Mouse (Mus musculus) intestine, embryonic 15.5 days (tissue): ENCODE measurements around the gene Gm26620. TPM values are rescaled to one million over a fixed set of nuclear protein-coding genes. Genes with fewer than 3 reads are reported as not detected.
A peak's percentile ranks its signal among the peaks of the same experiment; 100 is the strongest.

Experiments used
- ATAC-seq: fragments of 200-750 bp; cut with Nextera tagmentation; 2 replicates; pipeline ENCODE4 v1.8.0; 2017; ENCODE audit warnings: moderate TSS enrichment, moderate library complexity
- H3K27ac ChIP-seq: fragments of 300-500 bp; sonication (generic); 2 replicates; pipeline ENCODE4 v1.5.1; 2015; ENCODE audit warnings: mild to moderate bottlenecking, inconsistent platforms
- H3K27me3 ChIP-seq: fragments of 300-500 bp; sonication (generic); replicated peaks from 2 replicates; pipeline ENCODE4 v1.6.1; 2015; ENCODE audit warnings: inconsistent platforms
- H3K36me3 ChIP-seq: fragments of 300-500 bp; sonication (generic); 2 replicates; pipeline ENCODE4 v1.6.1; 2015; ENCODE audit warnings: inconsistent platforms
- H3K4me1 ChIP-seq: fragments of 300-500 bp; sonication (generic); replicated peaks from 2 replicates; pipeline ENCODE4 v1.6.1; 2015; ENCODE audit warnings: inconsistent platforms
- H3K4me2 ChIP-seq: fragments of 300-500 bp; sonication (generic); replicated peaks from 2 replicates; pipeline ENCODE4 v1.6.1; 2015; ENCODE audit warnings: mild to moderate bottlenecking, inconsistent platforms
- H3K4me3 ChIP-seq: fragments of 300-500 bp; sonication (generic); replicated peaks from 2 replicates; pipeline ENCODE4 v1.5.1; 2015; ENCODE audit warnings: inconsistent platforms
- H3K9ac ChIP-seq: fragments of 300-500 bp; sonication (generic); 2 replicates; pipeline ENCODE4 v1.6.1; 2015; ENCODE audit warnings: inconsistent platforms
- H3K9me3 ChIP-seq: fragments of 300-500 bp; sonication (generic); 2 replicates; pipeline ENCODE4 v1.6.1; 2016; ENCODE audit warnings: inconsistent platforms
- WGBS: fragments of 180-500 bp; shearing (Covaris S2); methylation state at CpG from one replicate; pipeline ENCODE4 v1.1.7; 2015; 5-methylcytosine and 5-hydroxymethylcytosine counted together
- polyA plus RNA-seq: library from polyadenylated mRNA; unstranded; fragments of >200 nt; fragmentation: Nextera tagmentation; extraction: Ambion mirVana; gene quantifications from 2 replicates; pipeline ENCODE4 v1.2.1, GENCODE M21; 2015

Gm26620 gene
- 2.2 and 2.4 TPM in 2 replicates for polyA plus RNA-seq

- peak within 1 kb of the TSS; percentile 59 for H3K4me2 ChIP-seq
- H3K9me3 ChIP-seq: no peaks in the 10 kb centered on the region
- peak within 1 kb of the TSS; percentile 81 for H3K4me3 ChIP-seq
- ATAC-seq: peak; percentile 90
- WGBS: under 1% methylated on average over 46 of the region's 46 CpGs
- peaks cover 7% of the 10 kb centered on the region; the same call in 1 of the 2 replicates for H3K36me3 ChIP-seq
- H3K27ac ChIP-seq: peak within 1 kb of the TSS; percentile 91
- peak within 1 kb of the TSS; percentile 83 for H3K9ac ChIP-seq
- H3K27me3 ChIP-seq: no peaks in the 10 kb centered on the region
- H3K4me1 ChIP-seq: no peaks in the 10 kb centered on the region
Measured at GRCm38 (mm10) chr1:170884978-170885561, at the start of gene Gm26620, which contains the start of gene Dusp12. TSS of gene Gm26620 (plus strand) at chr1:170885065. TSS of gene Dusp12 (minus strand) at chr1:170885540.

- no peaks in the 10 kb centered on the region for H3K36me3 ChIP-seq
- no peak overlapping the region for H3K4me3 ChIP-seq
- H3K9me3 ChIP-seq: no peaks in the 10 kb centered on the region
- no peaks in the 10 kb centered on the region for H3K27me3 ChIP-seq
- no peak overlapping the region for H3K27ac ChIP-seq
- no peak overlapping the region for H3K4me2 ChIP-seq
- no peak overlapping the region for H3K9ac ChIP-seq
- no peaks in the 10 kb centered on the region for H3K4me1 ChIP-seq
- ATAC-seq: no peak
Measured at GRCm38 (mm10) chr1:170839685-170840084, 45.2 kb upstream of the Gm26620 start.

GRCm38 (mm10) chr1:170844380-170844779, 40.5 kb upstream of the Gm26620 start:
- Histone ChIP-seq H3K9me3 (no peaks in the 10 kb centered on the region), H3K4me3 (no peak overlapping the region)
- 65% methylated on average over 8 of the region's 8 CpGs for WGBS

GRCm38 (mm10) chr1:170845448-170846307, 39.2 kb upstream of the Gm26620 start:
- Histone ChIP-seq H3K27ac (no peak overlapping the region), H3K4me1 (no peaks in the 10 kb centered on the region), H3K27me3 (no peaks in the 10 kb centered on the region), H3K9ac (no peak overlapping the region), H3K4me2 (no peak overlapping the region), H3K4me3 (no peak overlapping the region), H3K36me3 (0 out of 2 replicates have a peak, but pooled peaks cover 2% of the 10 kb centered on the region), H3K9me3 (no peaks in the 10 kb centered on the region)
- ATAC-seq: no peak
- 56% methylated on average over 10 of the region's 10 CpGs for WGBS

More at GRCm38 (mm10) chr1:170844380-170844779, 40.5 kb upstream of the Gm26620 start:
- Histone ChIP-seq H3K4me2 (no peak overlapping the region), H3K9ac (no peak overlapping the region), H3K27ac (no peak overlapping the region), H3K27me3 (no peaks in the 10 kb centered on the region), H3K4me1 (no peaks in the 10 kb centered on the region), H3K36me3 (no peaks in the 10 kb centered on the region)
- no peak for ATAC-seq

- 87% methylated on average over 2 of the region's 2 CpGs for WGBS
- H3K9ac ChIP-seq: no peak overlapping the region
- no peaks in the 10 kb centered on the region for H3K9me3 ChIP-seq
Measured at GRCm38 (mm10) chr1:170850007-170850406, 34.9 kb upstream of the Gm26620 start.

GRCm38 (mm10) chr1:170850637-170851624, 33.9 kb upstream of the Gm26620 start:
- no peak for ATAC-seq
- no peaks in the 10 kb centered on the region for H3K9me3 ChIP-seq
- WGBS: 87% methylated on average over 23 of the region's 23 CpGs

More at GRCm38 (mm10) chr1:170850007-170850406, 34.9 kb upstream of the Gm26620 start:
- Histone ChIP-seq H3K4me3 (no peak overlapping the region), H3K36me3 (0 out of 2 replicates have a peak, but pooled peaks cover 4% of the 10 kb centered on the region), H3K27me3 (no peaks in the 10 kb centered on the region), H3K4me1 (no peaks in the 10 kb centered on the region), H3K27ac (no peak overlapping the region), H3K4me2 (no peak overlapping the region)
- no peak for ATAC-seq

GRCm38 (mm10) chr1:170853604-170854003, 31.3 kb upstream of the Gm26620 start:
- Histone ChIP-seq H3K27ac (no peak overlapping the region), H3K4me3 (no peak overlapping the region), H3K9me3 (no peaks in the 10 kb centered on the region), H3K9ac (no peak overlapping the region), H3K4me1 (no peaks in the 10 kb centered on the region), H3K4me2 (no peak overlapping the region), H3K36me3 (0 out of 2 replicates have a peak, but pooled peaks cover 4% of the 10 kb centered on the region), H3K27me3 (no peaks in the 10 kb centered on the region)
- WGBS: 89% methylated on average over 3 of the region's 3 CpGs
- ATAC-seq: no peak

More at GRCm38 (mm10) chr1:170850637-170851624, 33.9 kb upstream of the Gm26620 start:
- H3K4me3 ChIP-seq: no peak overlapping the region
- H3K9ac ChIP-seq: no peak overlapping the region
- no peak overlapping the region for H3K27ac ChIP-seq
- H3K36me3 ChIP-seq: 0 out of 2 replicates have a peak, but pooled peaks cover 4% of the 10 kb centered on the region
- H3K4me1 ChIP-seq: no peaks in the 10 kb centered on the region
- H3K27me3 ChIP-seq: no peaks in the 10 kb centered on the region
- H3K4me2 ChIP-seq: no peak overlapping the region

GRCm38 (mm10) chr1:170855056-170855760, 29.7 kb upstream of the Gm26620 start:
- Histone ChIP-seq H3K4me2 (no peak overlapping the region), H3K4me3 (no peak overlapping the region), H3K27ac (no peak overlapping the region), H3K27me3 (no peaks in the 10 kb centered on the region), H3K9me3 (no peaks in the 10 kb centered on the region), H3K4me1 (no peaks in the 10 kb centered on the region), H3K36me3 (0 out of 2 replicates have a peak, but pooled peaks cover 4% of the 10 kb centered on the region), H3K9ac (no peak overlapping the region)
- 88% methylated on average over 13 of the region's 13 CpGs for WGBS
- ATAC-seq: no peak

GRCm38 (mm10) chr1:170857369-170857768, 27.5 kb upstream of the Gm26620 start:
- Histone ChIP-seq H3K36me3 (no peaks in the 10 kb centered on the region), H3K4me1 (no peaks in the 10 kb centered on the region), H3K9me3 (no peaks in the 10 kb centered on the region), H3K4me3 (no peak overlapping the region), H3K27ac (no peak overlapping the region), H3K4me2 (no peak overlapping the region), H3K9ac (no peak overlapping the region), H3K27me3 (no peaks in the 10 kb centered on the region)
- ATAC-seq: no peak
- WGBS: 82% methylated on average over 2 of the region's 2 CpGs

- no peaks in the 10 kb centered on the region for H3K36me3 ChIP-seq
- H3K4me3 ChIP-seq: no peak overlapping the region
- H3K9me3 ChIP-seq: no peaks in the 10 kb centered on the region
- no peaks in the 10 kb centered on the region for H3K27me3 ChIP-seq
- no peak overlapping the region for H3K27ac ChIP-seq
- no peak overlapping the region for H3K9ac ChIP-seq
- WGBS: 74% methylated on average over 2 of the region's 2 CpGs
- H3K4me2 ChIP-seq: no peak overlapping the region
- ATAC-seq: no peak
- no peaks in the 10 kb centered on the region for H3K4me1 ChIP-seq
Measured at GRCm38 (mm10) chr1:170858872-170859271, 26.0 kb upstream of the Gm26620 start.

GRCm38 (mm10) chr1:170861671-170862434, 23.0 kb upstream of the Gm26620 start:
- WGBS: 57% methylated on average over 13 of the region's 13 CpGs
- ATAC-seq: no peak

More at GRCm38 (mm10) chr1:170861671-170862434, 23.0 kb upstream of the Gm26620 start:
- Histone ChIP-seq H3K36me3 (no peaks in the 10 kb centered on the region), H3K9me3 (no peaks in the 10 kb centered on the region), H3K4me1 (no peaks in the 10 kb centered on the region), H3K4me2 (no peak overlapping the region), H3K4me3 (no peak overlapping the region), H3K27me3 (no peaks in the 10 kb centered on the region), H3K27ac (no peak overlapping the region), H3K9ac (no peak overlapping the region)
